Mouse (Mus musculus): ENCODE measurements around the gene Gm12166. TPM values are rescaled to one million over a fixed set of nuclear protein-coding genes. Genes with fewer than 3 reads are reported as not detected.
A peak's percentile ranks its signal among the peaks of the same experiment; 100 is the strongest.

Gene Gm12166
- polyA plus RNA-seq, 1 experiment: 25.3 TPM

- H3K36me3 ChIP-seq (ENCODE audit: control insufficient read depth, insufficient read depth, low read length): peaks cover 3% of the 10 kb centered on the region
- WGBS: 75% methylated on average over 10 of the region's 10 CpGs
- TF ChIP-seq POLR2A (IDR thresholded peaks at IDR 0.05; ENCODE audit: low read depth, low read length) (no peak), CTCF (IDR thresholded peaks at IDR 0.05; ENCODE audit: extremely low read depth, insufficient read length, insufficient replicate concordance, low read depth, low read length) (no peak)
- H3K4me3 ChIP-seq (ENCODE audit: low read depth, low read length): no peak overlapping the region
- no peaks in the 10 kb centered on the region for H3K27me3 ChIP-seq (ENCODE audit: control insufficient read depth, insufficient read depth, low read length)
- no peaks in the 10 kb centered on the region; the same call in 1 of the 2 replicates for H3K4me1 ChIP-seq (ENCODE audit: control insufficient read depth, insufficient read depth, insufficient read length, low read length)
- H3K27ac ChIP-seq (ENCODE audit: insufficient read depth, low read depth, low read length): peak overlapping the region; percentile 57
These were observed 38.1 kb upstream of the Gm12166 start for GRCm38 (mm10) chr11:46090036-46090725.

- 76% methylated on average over 4 of the region's 4 CpGs for WGBS
- Histone ChIP-seq H3K36me3 (ENCODE audit: control insufficient read depth, insufficient read depth, low read length) (peaks cover 3% of the 10 kb centered on the region), H3K4me3 (ENCODE audit: low read depth, low read length) (no peak overlapping the region), H3K27ac (ENCODE audit: insufficient read depth, low read depth, low read length) (peak overlapping the region; percentile 57), H3K27me3 (ENCODE audit: control insufficient read depth, insufficient read depth, low read length) (no peaks in the 10 kb centered on the region), H3K4me1 (ENCODE audit: control insufficient read depth, insufficient read depth, insufficient read length, low read length) (no peaks in the 10 kb centered on the region; the same call in 1 of the 2 replicates)
- TF ChIP-seq POLR2A (IDR thresholded peaks at IDR 0.05; ENCODE audit: low read depth, low read length) (no peak), CTCF (IDR thresholded peaks at IDR 0.05; ENCODE audit: extremely low read depth, insufficient read length, insufficient replicate concordance, low read depth, low read length) (no peak)
These were observed 37.1 kb upstream of the Gm12166 start for GRCm38 (mm10) chr11:46089081-46089713.

GRCm38 (mm10) chr11:46086446-46086845 is 34.3 kb upstream of the Gm12166 start:
- Histone ChIP-seq H3K4me3 (ENCODE audit: low read depth, low read length) (no peak overlapping the region), H3K27ac (ENCODE audit: insufficient read depth, low read depth, low read length) (peak overlapping the region; percentile 35; the same call in 1 of the 2 replicates), H3K4me1 (ENCODE audit: control insufficient read depth, insufficient read depth, insufficient read length, low read length) (peaks cover 3% of the 10 kb centered on the region; the same call in 1 of the 2 replicates), H3K36me3 (ENCODE audit: control insufficient read depth, insufficient read depth, low read length) (no peaks in the 10 kb centered on the region), H3K27me3 (ENCODE audit: control insufficient read depth, insufficient read depth, low read length) (no peaks in the 10 kb centered on the region)
- WGBS: 75% methylated on average over 3 of the region's 3 CpGs
- TF ChIP-seq CTCF (IDR thresholded peaks at IDR 0.05; ENCODE audit: extremely low read depth, insufficient read length, insufficient replicate concordance, low read depth, low read length): no peak
- no peak for TF ChIP-seq POLR2A (IDR thresholded peaks at IDR 0.05; ENCODE audit: low read depth, low read length)

- no peaks in the 10 kb centered on the region for H3K36me3 ChIP-seq (ENCODE audit: control insufficient read depth, insufficient read depth, low read length)
- WGBS: 74% methylated on average over 10 of the region's 10 CpGs
- no peak overlapping the region for H3K4me3 ChIP-seq (ENCODE audit: low read depth, low read length)
- peaks cover 3% of the 10 kb centered on the region; the same call in 1 of the 2 replicates for H3K4me1 ChIP-seq (ENCODE audit: control insufficient read depth, insufficient read depth, insufficient read length, low read length)
- peak overlapping the region; percentile 17; the same call in 1 of the 2 replicates for H3K27ac ChIP-seq (ENCODE audit: insufficient read depth, low read depth, low read length)
- TF ChIP-seq CTCF (IDR thresholded peaks at IDR 0.05; ENCODE audit: extremely low read depth, insufficient read length, insufficient replicate concordance, low read depth, low read length) (no peak), POLR2A (IDR thresholded peaks at IDR 0.05; ENCODE audit: low read depth, low read length) (no peak)
- no peaks in the 10 kb centered on the region for H3K27me3 ChIP-seq (ENCODE audit: control insufficient read depth, insufficient read depth, low read length)
These were observed 33.5 kb upstream of the Gm12166 start for GRCm38 (mm10) chr11:46085398-46086163.

- H3K4me3 ChIP-seq (ENCODE audit: low read depth, low read length): no peak overlapping the region
- 67% methylated on average over 3 of the region's 3 CpGs for WGBS
- TF ChIP-seq CTCF (IDR thresholded peaks at IDR 0.05; ENCODE audit: extremely low read depth, insufficient read length, insufficient replicate concordance, low read depth, low read length) (no peak), POLR2A (IDR thresholded peaks at IDR 0.05; ENCODE audit: low read depth, low read length) (no peak)
- H3K27me3 ChIP-seq (ENCODE audit: control insufficient read depth, insufficient read depth, low read length): no peaks in the 10 kb centered on the region
- H3K4me1 ChIP-seq (ENCODE audit: control insufficient read depth, insufficient read depth, insufficient read length, low read length): peaks cover 3% of the 10 kb centered on the region; the same call in 1 of the 2 replicates
- peak overlapping the region; percentile 33; the same call in 1 of the 2 replicates for H3K27ac ChIP-seq (ENCODE audit: insufficient read depth, low read depth, low read length)
- no peaks in the 10 kb centered on the region for H3K36me3 ChIP-seq (ENCODE audit: control insufficient read depth, insufficient read depth, low read length)
These were observed 32.4 kb upstream of the Gm12166 start for GRCm38 (mm10) chr11:46084568-46084967.

- TF ChIP-seq CTCF (IDR thresholded peaks at IDR 0.05; ENCODE audit: extremely low read depth, insufficient read length, insufficient replicate concordance, low read depth, low read length): no peak
- TF ChIP-seq POLR2A (IDR thresholded peaks at IDR 0.05; ENCODE audit: low read depth, low read length): no peak
- 66% methylated on average over 11 of the region's 11 CpGs for WGBS
- no peaks in the 10 kb centered on the region for H3K27me3 ChIP-seq (ENCODE audit: control insufficient read depth, insufficient read depth, low read length)
- H3K4me3 ChIP-seq (ENCODE audit: low read depth, low read length): no peak overlapping the region
- peaks cover 3% of the 10 kb centered on the region; the same call in 1 of the 2 replicates for H3K4me1 ChIP-seq (ENCODE audit: control insufficient read depth, insufficient read depth, insufficient read length, low read length)
- H3K36me3 ChIP-seq (ENCODE audit: control insufficient read depth, insufficient read depth, low read length): no peaks in the 10 kb centered on the region
- H3K27ac ChIP-seq (ENCODE audit: insufficient read depth, low read depth, low read length): peak overlapping the region; percentile 33; the same call in 1 of the 2 replicates
These were observed 31.8 kb upstream of the Gm12166 start for GRCm38 (mm10) chr11:46083835-46084444.
